Mouse (Mus musculus) MEL (cell line): ENCODE measurements around the gene Pla2g4b.

ENCODE experiments used
- BHLHE40 ChIP-seq: IDR thresholded peaks from 2 replicates; pipeline ENCODE4 v1.6.1; 2012; ENCODE audit warnings: low read depth, mild to moderate bottlenecking, inconsistent platforms, low read length, improper control_type of control experiment, borderline replicate concordance
- CTCF ChIP-seq, 3 experiments: IDR thresholded peaks in 2 of 3; conservative IDR thresholded peaks in 1 of 3; 2 replicates each; pipeline ENCODE4 v1.5.1; 2011 to 2012; ENCODE audit warnings: low read length in 3 of 3, low read depth in 2 of 3, mild to moderate bottlenecking in 2 of 3, improper control_type of control experiment in 1 of 3, inconsistent platforms in 1 of 3, mixed read lengths in 1 of 3, moderate library complexity in 1 of 3; ENCODE audit not compliant: control insufficient read depth in 1 of 3, insufficient read depth in 1 of 3, poor library complexity in 1 of 3, severe bottlenecking in 1 of 3
- ELF1 ChIP-seq: IDR thresholded peaks from 2 replicates; pipeline ENCODE4 v1.6.1; 2014; ENCODE audit warnings: low read depth, mild to moderate bottlenecking, inconsistent platforms, low read length, improper control_type of control experiment, moderate library complexity
- JUND ChIP-seq: IDR thresholded peaks from 2 replicates; pipeline ENCODE4 v1.6.1; 2011; ENCODE audit warnings: low read depth, mild to moderate bottlenecking, improper control_type of control experiment, low read length
- MAZ ChIP-seq: IDR thresholded peaks from 2 replicates; pipeline ENCODE4 v1.6.1; 2012; ENCODE audit warnings: low read depth, mild to moderate bottlenecking, inconsistent platforms, low read length, improper control_type of control experiment
- MYC ChIP-seq: IDR thresholded peaks from 2 replicates; pipeline ENCODE4 v1.6.1; 2011; ENCODE audit warnings: low read depth, mild to moderate bottlenecking, low read length, improper control_type of control experiment, moderate library complexity
- RAD21 ChIP-seq: IDR thresholded peaks from 2 replicates; pipeline ENCODE4 v1.6.1; 2011; ENCODE audit warnings: mild to moderate bottlenecking, low read depth, low read length, improper control_type of control experiment
- TAL1 ChIP-seq: IDR thresholded peaks from 2 replicates; pipeline ENCODE4 v1.6.1; 2012; ENCODE audit warnings: mild to moderate bottlenecking, inconsistent platforms, low read length, moderate library complexity, mixed read lengths
- ZC3H11A ChIP-seq: IDR thresholded peaks from 2 replicates; pipeline ENCODE4 v1.6.1; 2012; ENCODE audit warnings: low read depth, mild to moderate bottlenecking, inconsistent platforms, low read length, improper control_type of control experiment
- ZKSCAN1 ChIP-seq: IDR thresholded peaks from 2 replicates; pipeline ENCODE4 v1.6.1; 2012; ENCODE audit warnings: low read depth, mild to moderate bottlenecking, inconsistent platforms, low read length, improper control_type of control experiment, moderate library complexity

DNA sequence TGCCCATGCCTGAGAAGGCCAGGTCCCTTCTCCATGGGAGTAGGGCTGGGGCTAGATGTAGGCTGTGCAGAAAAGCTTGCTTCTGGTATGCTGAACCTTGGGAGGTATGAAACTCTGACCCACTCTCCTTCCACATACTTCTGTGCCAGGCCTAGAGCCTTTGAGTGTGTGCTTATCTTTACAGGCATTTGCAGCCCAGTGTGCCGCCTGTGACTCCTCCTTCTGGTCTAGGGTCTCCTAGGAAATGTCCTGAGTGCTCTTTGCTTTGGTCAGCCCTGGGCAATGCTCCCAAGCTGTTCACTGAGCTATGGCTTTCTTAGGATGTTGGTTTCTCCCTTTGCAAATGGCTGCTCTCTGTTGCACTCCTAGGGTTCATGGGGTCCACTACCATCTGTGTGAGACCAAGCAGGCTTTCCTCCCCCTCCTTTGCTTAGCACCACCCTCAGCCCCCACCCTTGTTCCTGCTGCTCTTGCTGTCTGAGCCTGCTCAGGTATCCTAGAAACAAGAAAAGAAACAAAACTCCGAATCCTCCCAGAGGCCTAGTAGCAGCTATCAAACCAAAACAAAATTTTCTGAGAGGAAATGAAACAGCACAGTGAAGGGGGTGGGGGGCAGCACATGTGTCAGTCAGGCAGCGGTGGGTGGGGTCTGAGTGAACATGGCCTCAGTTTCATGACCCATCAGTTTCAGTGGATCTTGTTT is 32.2 kb upstream of the Pla2g4b start:
- TF ChIP-seq TAL1 (no peak), CTCF (IDR thresholded peaks at IDR 0.05 in 2 of 3, conservative IDR thresholded peaks at IDR 0.05 in 1 of 3; ENCODE audit: control insufficient read depth in 1 of 3, insufficient read depth in 1 of 3, low read depth in 2 of 3, low read length in 3 of 3, poor library complexity in 1 of 3, severe bottlenecking in 1 of 3) (no peak), MYC (no peak), RAD21 (no peak), BHLHE40 (no peak), JUND (no peak), MAZ (no peak), ZKSCAN1 (no peak), ZC3H11A (no peak), ELF1 (no peak)
